ENCODE assay signal across 9 mouse cellular contexts in genomic region chr13:55361145-55361544, GRCm38 (mm10). TPM values are rescaled to one million over a fixed set of nuclear protein-coding genes. Genes with fewer than 3 reads are reported as not detected.
A peak's percentile ranks its signal among the peaks of the same experiment; 100 is the strongest.
DNase-seq lines count a peak whose midpoint lies in the region; ATAC-seq and TF ChIP-seq lines count a peak whose summit lies in the region.
"Had no signal": no experiment of that assay in that cellular context is flagged by ENCODE, and none has a peak within 500 bp of the region (broad histone marks: within the 10 kb centered on the region; RNA-seq: fewer than 3 reads in every experiment).

No protein-coding gene starts in this region.

- TF ChIP-seq EP300 in lung, postnatal 0 days (IDR thresholded peaks at IDR 0.05): no peak

- H3K9ac ChIP-seq in lung, postnatal 0 days (replicated peaks; ENCODE audit: low read depth): no peak overlapping the region
- no peak overlapping the region for H3K9ac ChIP-seq in forebrain, embryonic 11.5 days (ENCODE audit: low read length)
- H3K9ac ChIP-seq in limb, embryonic 13.5 days: peak overlapping the region; percentile 88
- no peak overlapping the region for H3K9ac ChIP-seq in stomach, embryonic 14.5 days (replicated peaks; ENCODE audit: low read depth, low read length)

- peaks cover 3% of the 10 kb centered on the region; the same call in 1 of the 2 replicates for H3K4me1 ChIP-seq in lung, postnatal 0 days (ENCODE audit: insufficient read depth, low read depth, low read length)
- H3K4me1 ChIP-seq in forebrain, embryonic 11.5 days (replicated peaks; ENCODE audit: control insufficient read depth, insufficient read depth, low read length): peaks cover 7% of the 10 kb centered on the region; the same call in 1 of the 2 replicates
- peaks cover 19% of the 10 kb centered on the region for H3K4me1 ChIP-seq in limb, embryonic 13.5 days
- peaks cover 14% of the 10 kb centered on the region; the same call in 1 of the 2 replicates for H3K4me1 ChIP-seq in stomach, embryonic 14.5 days (ENCODE audit: control insufficient read depth, insufficient read depth, low read length)

- no peak for TF ChIP-seq CTCF in lung, postnatal 0 days (IDR thresholded peaks at IDR 0.05)

- DNase-seq in lung, postnatal 0 days (ENCODE audit: low spot score): no peak
- no peak for DNase-seq in lung, postnatal 4 days
- DNase-seq in forebrain, embryonic 11.5 days (ENCODE audit: low spot score): no peak
- no peak for DNase-seq in retina, embryonic 14.5 days (ENCODE audit: low spot score)
- DNase-seq in gastrocnemius, postnatal 25 days: no peak
- no peak for DNase-seq in kidney, postnatal 14 days
- DNase-seq: retina, postnatal 1 day had no signal

- H3K36me3 ChIP-seq in lung, postnatal 0 days (ENCODE audit: insufficient read depth, low read length): peaks cover 5% of the 10 kb centered on the region; the same call in 1 of the 2 replicates
- H3K36me3 ChIP-seq in forebrain, embryonic 11.5 days (ENCODE audit: control insufficient read depth, insufficient read depth, low read length): no peaks in the 10 kb centered on the region
- H3K36me3 ChIP-seq in limb, embryonic 13.5 days: peaks cover 47% of the 10 kb centered on the region
- H3K36me3 ChIP-seq in stomach, embryonic 14.5 days (ENCODE audit: control insufficient read depth, insufficient read depth, low read length): peaks cover 16% of the 10 kb centered on the region; the same call in 1 of the 2 replicates

- H3K9me3 ChIP-seq in lung, postnatal 0 days (ENCODE audit: low read length): no peaks in the 10 kb centered on the region
- no peaks in the 10 kb centered on the region for H3K9me3 ChIP-seq in forebrain, embryonic 11.5 days (ENCODE audit: control insufficient read depth, low read length)
- H3K9me3 ChIP-seq in limb, embryonic 13.5 days: no peaks in the 10 kb centered on the region
- no peaks in the 10 kb centered on the region for H3K9me3 ChIP-seq in stomach, embryonic 14.5 days (ENCODE audit: control insufficient read depth, low read depth, low read length)

- no peak for ATAC-seq in lung, postnatal 0 days
- ATAC-seq in forebrain, embryonic 11.5 days (replicated peaks; ENCODE audit: low FRiP score): no peak
- no peak for ATAC-seq in limb, embryonic 13.5 days (ENCODE audit: low FRiP score, low read depth)
- ATAC-seq in stomach, embryonic 14.5 days (ENCODE audit: insufficient number of reproducible peaks, insufficient read depth, low FRiP score, low read depth): no peak

- peak overlapping the region; percentile 84 for H3K4me2 ChIP-seq in lung, postnatal 0 days (replicated peaks; ENCODE audit: low read depth, low read length)
- H3K4me2 ChIP-seq in forebrain, embryonic 11.5 days (ENCODE audit: low read depth, low read length, severe bottlenecking): peak overlapping the region; percentile 76
- peak overlapping the region; percentile 92 for H3K4me2 ChIP-seq in limb, embryonic 13.5 days (replicated peaks)
- peak overlapping the region; percentile 83 for H3K4me2 ChIP-seq in stomach, embryonic 14.5 days (replicated peaks; ENCODE audit: low read depth, low read length)

- H3K27me3 ChIP-seq in lung, postnatal 0 days (replicated peaks; ENCODE audit: insufficient read depth, low read length): no peaks in the 10 kb centered on the region
- H3K27me3 ChIP-seq in forebrain, embryonic 11.5 days (ENCODE audit: control insufficient read depth, insufficient read depth, low read length): no peaks in the 10 kb centered on the region
- H3K27me3 ChIP-seq in limb, embryonic 13.5 days: 0 out of 2 replicates have a peak, but pooled peaks cover 3% of the 10 kb centered on the region
- H3K27me3 ChIP-seq in stomach, embryonic 14.5 days (ENCODE audit: control insufficient read depth, insufficient read depth, low read length): no peaks in the 10 kb centered on the region

- H3K4me3 ChIP-seq in lung, postnatal 0 days (ENCODE audit: low read depth, low read length): no peak overlapping the region
- peak overlapping the region; percentile 72 for H3K4me3 ChIP-seq in forebrain, embryonic 11.5 days (ENCODE audit: low read depth, low read length)
- H3K4me3 ChIP-seq in limb, embryonic 13.5 days: peak overlapping the region; percentile 85
- H3K4me3 ChIP-seq in stomach, embryonic 14.5 days (ENCODE audit: low read depth, low read length): peak overlapping the region; percentile 88

- no peak overlapping the region for H3K27ac ChIP-seq in lung, postnatal 0 days (ENCODE audit: low read length)
- H3K27ac ChIP-seq in forebrain, embryonic 11.5 days (ENCODE audit: low read depth, low read length): no peak overlapping the region
- no peak overlapping the region for H3K27ac ChIP-seq in limb, embryonic 13.5 days
- H3K27ac ChIP-seq in stomach, embryonic 14.5 days (ENCODE audit: low read length): no peak overlapping the region

RNA-seq across cellular contexts. Expression of gene Lman2, which starts 1.4 kb away (rescaled TPM):
- 63.6 and 66.5 TPM in 2 replicates for polyA plus RNA-seq in lung, postnatal 0 days (2015; fragmentation: Nextera tagmentation; extraction: Ambion mirVana)
- polyA plus RNA-seq in forebrain, embryonic 11.5 days (2014; fragmentation: Nextera tagmentation; extraction: Ambion mirVana): 90.4 and 94.2 TPM in 2 replicates
- 93.9 and 94.0 TPM in 2 replicates for polyA plus RNA-seq in limb, embryonic 13.5 days (2015; fragmentation: Nextera tagmentation; extraction: Ambion mirVana)
- 91.7 and 98.6 TPM in 2 replicates for polyA plus RNA-seq in stomach, embryonic 14.5 days (2014; fragmentation: Nextera tagmentation; extraction: Ambion mirVana)
- 10 to 100 TPM; 35.1 to 35.7 TPM for total RNA-seq in gastrocnemius, postnatal 25 days (2021)

RNA-seq across cellular contexts. Expression of gene Rgs14, which starts 8.4 kb away (rescaled TPM):
- 2.7 and 2.8 TPM in 2 replicates for polyA plus RNA-seq in lung, postnatal 0 days (2015; fragmentation: Nextera tagmentation; extraction: Ambion mirVana)
- polyA plus RNA-seq in forebrain, embryonic 11.5 days (2014; fragmentation: Nextera tagmentation; extraction: Ambion mirVana): 0.33 and 0.44 TPM in 2 replicates
- 1.3 and 1.5 TPM in 2 replicates for polyA plus RNA-seq in limb, embryonic 13.5 days (2015; fragmentation: Nextera tagmentation; extraction: Ambion mirVana)
- 0.53 and 0.78 TPM in 2 replicates for polyA plus RNA-seq in stomach, embryonic 14.5 days (2014; fragmentation: Nextera tagmentation; extraction: Ambion mirVana)
- total RNA-seq in gastrocnemius, postnatal 25 days (2021): under 1 TPM; 0.15 to 0.35 TPM

RNA-seq across cellular contexts. Expression of gene Mxd3, which starts 31.5 kb away (rescaled TPM):
- polyA plus RNA-seq in lung, postnatal 0 days (2015; fragmentation: Nextera tagmentation; extraction: Ambion mirVana): 3.1 and 5.0 TPM in 2 replicates
- 37.2 and 42.2 TPM in 2 replicates for polyA plus RNA-seq in forebrain, embryonic 11.5 days (2014; fragmentation: Nextera tagmentation; extraction: Ambion mirVana)
- polyA plus RNA-seq in limb, embryonic 13.5 days (2015; fragmentation: Nextera tagmentation; extraction: Ambion mirVana): 40.9 and 41.0 TPM in 2 replicates
- polyA plus RNA-seq in stomach, embryonic 14.5 days (2014; fragmentation: Nextera tagmentation; extraction: Ambion mirVana): 33.5 and 40.7 TPM in 2 replicates
- 1 to 10 TPM in 1 of 2 experiments, under 1 TPM in 1; 0.72 to 1.5 TPM for total RNA-seq in gastrocnemius, postnatal 25 days (2021)

RNA-seq across cellular contexts. Expression of gene Slc34a1, which starts 36.8 kb away (rescaled TPM):
- polyA plus RNA-seq in lung, postnatal 0 days (2015; fragmentation: Nextera tagmentation; extraction: Ambion mirVana): not detected in 2 replicates
- polyA plus RNA-seq in forebrain, embryonic 11.5 days (2014; fragmentation: Nextera tagmentation; extraction: Ambion mirVana): not detected in 2 replicates
- 0.06 TPM in 1 of 2 replicates, not detected in the other for polyA plus RNA-seq in limb, embryonic 13.5 days (2015; fragmentation: Nextera tagmentation; extraction: Ambion mirVana)
- polyA plus RNA-seq in stomach, embryonic 14.5 days (2014; fragmentation: Nextera tagmentation; extraction: Ambion mirVana): 0.18 TPM in 1 of 2 replicates, not detected in the other
- not detected for total RNA-seq in gastrocnemius, postnatal 25 days (2021)

RNA-seq across cellular contexts. Expression of gene Rab24, which starts 39.4 kb away (rescaled TPM):
- polyA plus RNA-seq in lung, postnatal 0 days (2015; fragmentation: Nextera tagmentation; extraction: Ambion mirVana): 60.4 and 69.9 TPM in 2 replicates
- polyA plus RNA-seq in forebrain, embryonic 11.5 days (2014; fragmentation: Nextera tagmentation; extraction: Ambion mirVana): 84.4 and 101 TPM in 2 replicates
- polyA plus RNA-seq in limb, embryonic 13.5 days (2015; fragmentation: Nextera tagmentation; extraction: Ambion mirVana): 104 and 109 TPM in 2 replicates
- 81.0 and 89.9 TPM in 2 replicates for polyA plus RNA-seq in stomach, embryonic 14.5 days (2014; fragmentation: Nextera tagmentation; extraction: Ambion mirVana)
- total RNA-seq in gastrocnemius, postnatal 25 days (2021): 10 to 100 TPM; 29.0 to 30.2 TPM
